Mouse (Mus musculus): Measurements from ENCODE around the gene Cxcr1. TPM values are rescaled to one million over a fixed set of nuclear protein-coding genes. Genes with fewer than 3 reads are reported as not detected.
A peak's percentile ranks its signal among the peaks of the same experiment; 100 is the strongest.
"Not testable (repeated sequence)": the region's sequence is repeated elsewhere in the genome, so short reads cannot be mapped to it uniquely, and the experiment has no call there.

The Cxcr1 gene
- total RNA-seq, 2 experiments from 2014 or later, result not detected

- DNase-seq, result no peak
- intact Hi-C loops (cut with DNase I), result loop anchor here (2.0 to 10.0 kb wide), 2 partner anchors 203 to 297 kb away; no protein-coding TSS in a partner anchor
Measured at GRCm38 (mm10) chr1:74197726-74198470, 3.5 kb upstream of the Cxcr1 start.

- DNase-seq, result no peak
- intact Hi-C loops (cut with DNase I), result loop anchor here (2.0 to 10.0 kb wide), 2 partner anchors 202 to 296 kb away; no protein-coding TSS in a partner anchor
Measured at GRCm38 (mm10) chr1:74196621-74197419, 2.4 kb upstream of the Cxcr1 start.

- DNase-seq, result peak in 1 of 2 experiments; percentile 38
Measured at GRCm38 (mm10) chr1:74195961-74196360, 1.5 kb upstream of the Cxcr1 start.

GRCm38 (mm10) chr1:74192711-74193110, 1.7 kb downstream of the Cxcr1 start:
- intact Hi-C loops (cut with DNase I), result loop anchor here (10.0 kb wide), 1 partner anchor 198 kb away; no protein-coding TSS in a partner anchor
- no peak for DNase-seq

More at GRCm38 (mm10) chr1:74195961-74196360, 1.5 kb upstream of the Cxcr1 start:
- intact Hi-C loops (cut with DNase I), result loop anchor here (2.0 to 10.0 kb wide), 2 partner anchors 201 to 295 kb away; no protein-coding TSS in a partner anchor

- DNase-seq, result no peak
- intact Hi-C loops (cut with DNase I), result loop anchor here (10.0 kb wide), 1 partner anchor 196 kb away; no protein-coding TSS in a partner anchor
Measured at GRCm38 (mm10) chr1:74190471-74190870, 4.0 kb downstream of the Cxcr1 start.

GRCm38 (mm10) chr1:74183006-74183405, 11.4 kb downstream of the Cxcr1 start:
- DNase-seq, result no peak
- intact Hi-C loops (cut with DNase I), result no loop called here

- DNase-seq, result no peak
- intact Hi-C loops (cut with DNase I), result no loop called here
Measured at GRCm38 (mm10) chr1:74181462-74181861, 13.0 kb downstream of the Cxcr1 start.

GRCm38 (mm10) chr1:74179624-74180408, 14.6 kb downstream of the Cxcr1 start:
- peak; percentile 24 to 36 for DNase-seq
- intact Hi-C loops (cut with DNase I), result no loop called here

- no peak for DNase-seq
- intact Hi-C loops (cut with DNase I), result no loop called here
Measured at GRCm38 (mm10) chr1:74178618-74179017, 15.8 kb downstream of the Cxcr1 start.

- intact Hi-C loops (cut with DNase I), result no loop called here
- DNase-seq, result no peak
Measured at GRCm38 (mm10) chr1:74175731-74176130, 18.7 kb downstream of the Cxcr1 start.

GRCm38 (mm10) chr1:74172722-74173121, 21.7 kb downstream of the Cxcr1 start:
- intact Hi-C loops (cut with DNase I), result no loop called here
- no peak for DNase-seq

GRCm38 (mm10) chr1:74169721-74170120, 24.7 kb downstream of the Cxcr1 start:
- intact Hi-C loops (cut with DNase I), result loop anchor here (1.0 kb wide), 1 partner anchor 16 kb away; no protein-coding TSS in a partner anchor

GRCm38 (mm10) chr1:74167136-74167535, 27.3 kb downstream of the Cxcr1 start:
- intact Hi-C loops (cut with DNase I), result no loop called here
- DNase-seq, result no peak

More at GRCm38 (mm10) chr1:74169721-74170120, 24.7 kb downstream of the Cxcr1 start:
- DNase-seq, result no peak

GRCm38 (mm10) chr1:74160036-74160435, 34.4 kb downstream of the Cxcr1 start:
- intact Hi-C loops (cut with DNase I), result no loop called here
- no peak for DNase-seq

GRCm38 (mm10) chr1:74159613-74160012, 34.8 kb downstream of the Cxcr1 start:
- DNase-seq; intact Hi-C loops (cut with DNase I): not testable (repeated sequence)

GRCm38 (mm10) chr1:74156381-74156910, 38.0 kb downstream of the Cxcr1 start:
- DNase-seq, result no peak
- intact Hi-C loops (cut with DNase I), result no loop called here

- DNase-seq, result no peak
- intact Hi-C loops (cut with DNase I), result no loop called here
Measured at GRCm38 (mm10) chr1:74155435-74156012, 38.9 kb downstream of the Cxcr1 start.

GRCm38 (mm10) chr1:74153461-74154184, 40.8 kb downstream of the Cxcr1 start, which contains the start of gene Cxcr2:
Gene Cxcr2, plus strand, starts transcription at chr1:74153989.
- intact Hi-C loops (cut with DNase I), result no loop called here
- DNase-seq, result no peak

GRCm38 (mm10) chr1:74151091-74151490, 43.3 kb downstream of the Cxcr1 start:
- no peak for DNase-seq
- intact Hi-C loops (cut with DNase I), result no loop called here

Data from heart, postnatal 10 days (tissue).